Mouse (Mus musculus): ENCODE results near the gene Zfp819.

The Zfp819 gene

GRCm38 (mm10) chr7:43606896-43607742, at the start of gene Zfp819:
Zfp819 (plus strand) TSS chr7:43607169.
- DNase-seq: peak; percentile 88

- peak; percentile 97 for DNase-seq
Measured at GRCm38 (mm10) chr7:43562006-43562633, 44.8 kb upstream of the Zfp819 start, which contains the start of gene Zfp658. Zfp658 (plus strand) TSS chr7:43562256.

- peak; percentile 60 for DNase-seq
Measured at GRCm38 (mm10) chr7:43562651-43563070, 44.3 kb upstream of the Zfp819 start.

GRCm38 (mm10) chr7:43563300-43563699, 43.7 kb upstream of the Zfp819 start:
- DNase-seq: no peak

GRCm38 (mm10) chr7:43571216-43571615, 35.8 kb upstream of the Zfp819 start:
- DNase-seq: no peak

- peak; percentile 98 for DNase-seq
Measured at GRCm38 (mm10) chr7:43579440-43580171, 27.4 kb upstream of the Zfp819 start, which contains the start of gene Zfp719. Zfp719 (plus strand) TSS chr7:43579610.

GRCm38 (mm10) chr7:43580526-43580925, 26.4 kb upstream of the Zfp819 start:
- DNase-seq: no peak

GRCm38 (mm10) chr7:43584790-43585189, 22.2 kb upstream of the Zfp819 start:
- no peak for DNase-seq

- DNase-seq: no peak
Measured at GRCm38 (mm10) chr7:43601884-43602283, 5.1 kb upstream of the Zfp819 start.

- no peak for DNase-seq
Measured at GRCm38 (mm10) chr7:43607743-43608287, 846 bp downstream of the Zfp819 start.

- DNase-seq: no peak
Measured at GRCm38 (mm10) chr7:43608316-43608824, 1.4 kb downstream of the Zfp819 start.

- peak; percentile 48 for DNase-seq
Measured at GRCm38 (mm10) chr7:43613816-43614551, 7.0 kb downstream of the Zfp819 start.

- DNase-seq: no peak
Measured at GRCm38 (mm10) chr7:43622927-43623326, 16.0 kb downstream of the Zfp819 start.

- peak; percentile 22 for DNase-seq
Measured at GRCm38 (mm10) chr7:43623819-43624218, 16.9 kb downstream of the Zfp819 start.

GRCm38 (mm10) chr7:43625065-43625464, 18.1 kb downstream of the Zfp819 start:
- no peak for DNase-seq

GRCm38 (mm10) chr7:43625794-43626422, 18.9 kb downstream of the Zfp819 start:
- DNase-seq: no peak

- no peak for DNase-seq
Measured at GRCm38 (mm10) chr7:43633940-43634339, 27.0 kb downstream of the Zfp819 start.

GRCm38 (mm10) chr7:43634500-43634899, 27.5 kb downstream of the Zfp819 start, which contains the start of gene Ceacam18:
Ceacam18 (plus strand) TSS chr7:43634707.
- DNase-seq: no peak

GRCm38 (mm10) chr7:43636194-43636593, 29.2 kb downstream of the Zfp819 start:
- no peak for DNase-seq

GRCm38 (mm10) chr7:43637118-43637517, 30.1 kb downstream of the Zfp819 start:
- no peak for DNase-seq

GRCm38 (mm10) chr7:43642587-43642986, 35.6 kb downstream of the Zfp819 start:
- no peak for DNase-seq
